Mouse (Mus musculus) CH12.LX (cell line): ENCODE measurements around the gene Zfp677.
"Not testable (repeated sequence)": the region's sequence is repeated elsewhere in the genome, so short reads cannot be mapped to it uniquely, and the experiment has no call there.

ENCODE experiments used
- EP300 ChIP-seq: IDR thresholded peaks from 2 replicates; pipeline ENCODE4 v1.6.1; 2011; ENCODE audit warnings: low read length, improper control_type of control experiment
- MAFK ChIP-seq: IDR thresholded peaks from 2 replicates; pipeline ENCODE4 v1.6.1; 2011; ENCODE audit warnings: low read length, improper control_type of control experiment; ENCODE audit not compliant: insufficient replicate concordance

GRCm38 (mm10) chr17:21368018-21368417 lies 15.5 kb upstream of the Zfp677 start:
- not testable (repeated sequence) for TF ChIP-seq MAFK, EP300
